Mouse (Mus musculus): ENCODE measurements around the gene Rab44. TPM values are rescaled to one million over a fixed set of nuclear protein-coding genes. Genes with fewer than 3 reads are reported as not detected.

Gene Rab44
- total RNA-seq, 2 experiments from 2014 or later = 0.31 to 0.34 TPM

DNA sequence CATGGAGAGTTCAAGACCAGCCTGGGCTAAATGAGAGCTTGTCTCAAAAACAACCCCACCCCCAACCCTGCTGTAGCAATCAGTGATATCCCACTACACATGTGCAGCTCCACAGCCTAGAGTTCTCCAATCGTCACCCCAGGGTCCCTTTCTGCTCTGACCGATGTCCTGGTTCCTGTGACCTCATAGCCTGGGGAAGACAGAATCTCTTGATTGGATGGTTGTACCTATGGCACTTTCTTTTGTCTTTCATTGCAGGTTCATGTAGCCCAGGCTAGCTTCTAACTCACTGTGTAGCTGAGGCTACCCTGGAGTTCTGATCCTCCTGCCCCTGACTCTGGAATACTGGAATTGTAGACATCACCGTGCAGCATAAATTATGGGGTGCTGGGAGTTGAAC, 12.6 kb downstream of the Rab44 start:
- no peak for DNase-seq (ENCODE audit: low spot score)

DNA sequence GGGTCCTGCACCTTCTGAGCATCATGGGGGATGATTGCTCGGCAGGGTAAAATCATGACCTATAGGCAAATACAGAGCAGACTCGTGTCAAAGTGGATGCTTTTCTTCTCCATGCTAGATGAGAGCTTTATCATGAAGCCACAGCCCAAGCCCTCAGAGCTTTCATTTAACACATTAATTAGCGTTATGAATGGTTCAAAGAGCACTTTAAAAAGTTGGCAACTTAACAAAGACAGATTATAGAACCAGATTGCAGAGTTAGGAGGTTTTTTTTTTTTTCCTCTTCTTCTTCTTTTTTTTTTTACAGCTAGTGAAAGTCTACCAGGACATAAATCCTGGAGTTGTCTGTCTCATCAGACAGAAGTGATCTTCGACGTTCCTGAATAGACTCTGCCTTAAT, 15.4 kb downstream of the Rab44 start:
- no peak for DNase-seq (ENCODE audit: low spot score)

DNA sequence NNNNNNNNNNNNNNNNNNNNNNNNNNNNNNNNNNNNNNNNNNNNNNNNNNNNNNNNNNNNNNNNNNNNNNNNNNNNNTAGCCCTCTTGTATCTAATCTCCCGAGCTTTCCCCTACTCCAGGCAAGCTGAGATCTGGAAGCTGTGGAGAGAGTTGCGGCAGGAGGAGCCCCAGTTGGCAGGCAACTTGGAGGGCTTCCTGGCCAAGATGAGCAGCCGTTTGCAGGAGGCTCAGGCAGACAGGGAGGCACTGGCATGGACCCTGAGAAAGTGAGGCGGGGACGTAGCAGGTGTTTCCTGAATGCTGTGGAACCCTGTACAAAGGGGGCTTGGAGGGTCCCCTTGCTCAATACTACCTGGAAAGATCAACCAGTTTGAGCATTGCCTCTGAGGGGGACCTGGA, 21.1 kb downstream of the Rab44 start:
- DNase-seq (ENCODE audit: low spot score) = no peak

DNA sequence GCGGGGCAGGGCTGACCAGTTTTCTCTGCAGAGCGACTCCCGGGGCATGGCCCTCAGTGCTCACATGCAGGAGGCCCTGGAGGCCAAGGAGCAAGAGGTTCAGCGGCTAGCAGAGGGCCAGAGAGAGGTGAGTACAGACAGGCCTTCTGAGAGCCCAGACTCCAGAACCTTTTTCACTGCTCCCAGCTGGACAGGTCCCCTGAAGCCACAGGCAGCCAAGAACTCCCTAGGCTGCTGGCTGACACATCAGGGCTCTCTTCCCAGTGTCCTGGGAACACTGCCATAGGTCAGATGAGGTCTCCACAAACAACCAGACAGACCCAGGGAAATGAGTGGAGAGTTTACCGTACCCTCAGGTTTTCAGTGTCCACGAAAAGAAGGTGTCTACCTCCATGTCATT, 22.3 kb downstream of the Rab44 start:
- DNase-seq (ENCODE audit: low spot score) = peak; percentile 94

DNA sequence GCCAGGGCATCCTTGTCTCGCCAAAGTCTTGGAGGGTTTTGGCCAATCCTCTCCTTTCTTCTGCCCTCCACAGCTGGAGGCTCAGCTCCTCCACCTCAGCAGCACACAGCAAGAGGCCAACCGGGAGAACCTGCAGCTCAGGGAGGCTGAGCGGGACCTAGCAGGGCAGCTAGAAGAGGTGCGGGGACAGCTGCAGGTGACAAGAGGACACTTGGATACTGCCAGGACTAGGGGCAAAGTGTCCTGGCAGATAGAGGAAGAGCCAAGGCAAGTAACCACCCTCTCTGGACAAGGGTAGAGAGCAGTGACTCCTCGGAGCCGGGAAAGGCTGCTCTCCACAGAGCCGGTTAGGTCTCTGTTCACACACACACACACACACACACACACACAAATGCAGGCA, 24.0 kb downstream of the Rab44 start:
- DNase-seq (ENCODE audit: low spot score) = no peak

DNA sequence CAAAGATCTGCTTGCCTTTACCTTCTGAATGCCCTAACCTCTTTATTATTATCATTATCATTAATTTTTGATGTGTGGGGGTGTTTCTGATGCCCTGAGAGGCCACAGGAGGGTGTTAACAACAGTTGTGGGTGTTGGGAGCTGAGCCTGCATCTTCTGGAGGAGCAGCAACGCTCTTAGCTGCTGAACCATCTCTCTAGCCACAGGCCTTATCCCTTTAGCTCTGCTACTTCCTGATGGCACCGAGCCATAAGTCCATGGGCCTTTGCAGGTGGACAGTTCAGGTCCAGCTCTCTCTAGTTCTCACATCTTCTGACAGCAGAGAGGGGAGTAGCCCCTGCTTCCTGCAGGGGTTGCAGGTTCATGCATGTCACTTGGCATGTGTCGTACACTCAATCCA, 27.6 kb downstream of the Rab44 start:
- no peak for DNase-seq (ENCODE audit: low spot score)

DNA sequence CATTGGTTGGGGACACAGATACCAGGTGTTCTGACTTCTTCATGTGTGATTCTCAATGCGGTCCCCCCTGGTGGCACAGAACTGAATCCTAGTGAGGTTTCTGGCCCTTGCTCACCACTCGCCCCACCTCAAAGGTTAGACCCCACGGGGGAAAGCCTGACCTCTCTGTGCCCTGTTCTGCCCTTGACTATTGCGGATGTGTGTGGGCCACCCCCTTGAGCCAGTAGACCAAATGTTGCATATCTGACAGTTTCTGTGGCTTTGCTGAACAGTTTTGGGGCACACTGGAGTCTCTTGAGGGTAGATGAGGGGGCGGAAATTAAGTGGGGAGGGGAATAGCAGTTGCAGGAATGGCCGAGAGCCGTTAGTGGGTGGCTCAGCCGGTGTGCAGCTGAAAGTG, 29.3 kb downstream of the Rab44 start:
- DNase-seq (ENCODE audit: low spot score) = no peak

DNA sequence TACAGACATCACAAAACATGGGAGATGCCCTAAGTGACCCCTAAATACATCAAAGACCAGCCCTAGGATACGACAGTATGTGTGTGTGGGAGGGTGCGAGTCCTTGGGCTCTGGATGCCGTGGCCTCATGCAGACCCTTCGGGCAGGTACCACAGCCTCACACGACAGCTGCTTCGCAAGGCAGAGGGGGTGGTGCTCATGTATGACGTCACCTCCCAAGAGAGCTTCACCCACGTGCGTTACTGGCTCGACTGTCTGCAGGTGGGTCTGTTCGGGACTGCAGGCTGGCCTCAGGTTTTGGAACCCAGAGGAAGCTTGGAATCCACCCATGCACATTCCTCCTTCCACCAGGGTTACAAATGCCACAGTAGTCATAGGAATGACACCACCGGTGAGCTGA, 31.2 kb downstream of the Rab44 start:
- no peak for DNase-seq (ENCODE audit: low spot score)

DNA sequence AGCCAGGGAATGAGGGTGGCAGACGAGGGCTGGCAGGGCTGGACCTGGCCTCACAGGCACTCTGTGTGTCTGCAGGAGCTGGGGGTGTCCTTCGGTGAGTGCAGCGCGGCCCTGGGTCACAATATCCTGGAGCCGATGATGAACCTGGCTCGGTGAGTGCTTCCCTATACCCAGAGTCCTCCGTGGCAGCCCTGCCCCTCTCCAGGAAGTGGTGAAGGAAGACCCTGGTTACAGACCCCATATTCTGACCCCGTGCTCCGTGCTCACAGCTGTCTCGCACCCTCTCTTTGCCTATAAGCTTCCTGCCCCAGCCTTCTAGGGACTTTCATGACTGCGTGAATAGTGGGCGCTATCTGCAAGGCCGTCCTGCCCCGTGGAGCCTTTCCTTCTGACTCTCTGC, 33.3 kb downstream of the Rab44 start:
- no peak for DNase-seq (ENCODE audit: low spot score)

DNA sequence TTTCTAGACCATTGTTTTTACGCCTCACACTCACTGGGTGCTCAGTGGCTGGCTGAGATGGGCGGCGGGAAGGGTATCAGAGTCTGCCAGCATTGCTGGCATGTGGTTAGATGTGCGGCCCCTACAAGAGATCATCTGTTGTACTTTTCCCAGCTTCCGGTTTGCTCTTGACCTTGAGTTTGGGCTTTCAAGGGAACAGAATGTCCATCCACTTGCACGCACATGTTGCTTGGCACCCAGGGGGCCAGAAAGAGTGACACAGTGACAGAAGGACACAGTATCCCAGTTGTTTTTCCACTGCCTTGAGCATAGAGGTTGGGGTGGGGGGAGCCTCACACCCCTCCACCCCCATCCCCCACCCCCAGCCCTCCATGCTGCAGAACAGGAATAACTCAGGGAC, 33.8 kb downstream of the Rab44 start:
- no peak for DNase-seq (ENCODE audit: low spot score)

DNA sequence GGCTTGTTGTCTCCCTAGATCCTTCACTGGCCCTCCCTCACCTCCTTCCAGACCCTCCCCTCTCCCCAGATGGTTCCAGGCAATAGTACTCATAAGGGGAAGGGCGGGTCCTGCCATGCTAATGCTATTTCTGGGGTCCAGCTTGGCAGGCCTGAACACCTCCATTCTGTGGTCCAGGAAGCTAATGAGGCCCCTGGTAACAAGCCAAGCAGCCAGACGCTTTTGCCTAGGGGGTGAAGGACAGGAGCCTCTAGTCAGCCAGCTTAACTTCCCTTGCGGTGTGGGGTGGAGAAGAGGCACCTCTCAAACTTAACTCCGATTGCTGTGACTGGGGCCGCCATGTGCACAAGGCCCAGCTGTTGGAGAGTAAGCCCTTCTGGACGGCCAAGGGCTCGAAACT, 35.8 kb downstream of the Rab44 start:
- no peak for DNase-seq (ENCODE audit: low spot score)

DNA sequence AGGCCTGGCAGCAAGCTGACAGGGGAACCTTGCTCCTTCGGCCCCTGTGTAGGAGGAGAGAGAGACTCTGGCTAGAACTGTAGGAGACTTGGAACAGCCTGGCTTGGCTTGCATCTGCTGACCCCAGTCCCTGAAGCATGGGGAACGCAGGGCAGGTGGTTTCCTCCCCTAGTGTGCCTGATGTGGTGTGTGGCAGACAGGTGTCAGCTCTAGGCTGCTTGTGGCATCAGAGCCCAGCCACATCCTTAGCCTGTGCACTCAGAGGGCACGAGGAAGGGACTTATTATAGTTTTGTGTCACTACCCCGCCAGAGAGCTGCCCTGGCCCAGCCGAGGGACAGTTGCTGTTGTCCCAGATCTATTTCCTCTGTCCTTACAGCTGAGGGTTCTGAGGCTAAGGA, 38.6 kb downstream of the Rab44 start:
- no peak for DNase-seq (ENCODE audit: low spot score)

DNA sequence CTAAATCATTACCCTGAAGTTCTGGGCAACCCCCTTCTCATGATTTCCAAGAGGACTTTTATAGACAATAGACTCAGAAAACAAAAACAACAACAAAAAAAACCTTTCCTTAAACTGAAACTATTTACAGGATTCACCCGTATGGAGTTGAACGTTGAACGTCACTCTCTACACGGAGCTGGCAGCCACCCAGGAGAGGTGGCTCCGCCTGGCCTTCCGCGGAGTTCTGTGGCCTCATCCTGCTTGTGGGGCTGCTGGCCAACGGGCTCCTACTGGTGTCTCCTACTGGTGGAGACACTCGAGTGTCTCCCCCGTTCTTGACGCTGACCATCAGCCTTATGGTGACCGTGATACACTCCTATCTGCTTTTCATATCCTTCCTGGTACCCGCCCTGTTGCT, 40.3 kb downstream of the Rab44 start:
- DNase-seq (ENCODE audit: low spot score) = no peak

DNA sequence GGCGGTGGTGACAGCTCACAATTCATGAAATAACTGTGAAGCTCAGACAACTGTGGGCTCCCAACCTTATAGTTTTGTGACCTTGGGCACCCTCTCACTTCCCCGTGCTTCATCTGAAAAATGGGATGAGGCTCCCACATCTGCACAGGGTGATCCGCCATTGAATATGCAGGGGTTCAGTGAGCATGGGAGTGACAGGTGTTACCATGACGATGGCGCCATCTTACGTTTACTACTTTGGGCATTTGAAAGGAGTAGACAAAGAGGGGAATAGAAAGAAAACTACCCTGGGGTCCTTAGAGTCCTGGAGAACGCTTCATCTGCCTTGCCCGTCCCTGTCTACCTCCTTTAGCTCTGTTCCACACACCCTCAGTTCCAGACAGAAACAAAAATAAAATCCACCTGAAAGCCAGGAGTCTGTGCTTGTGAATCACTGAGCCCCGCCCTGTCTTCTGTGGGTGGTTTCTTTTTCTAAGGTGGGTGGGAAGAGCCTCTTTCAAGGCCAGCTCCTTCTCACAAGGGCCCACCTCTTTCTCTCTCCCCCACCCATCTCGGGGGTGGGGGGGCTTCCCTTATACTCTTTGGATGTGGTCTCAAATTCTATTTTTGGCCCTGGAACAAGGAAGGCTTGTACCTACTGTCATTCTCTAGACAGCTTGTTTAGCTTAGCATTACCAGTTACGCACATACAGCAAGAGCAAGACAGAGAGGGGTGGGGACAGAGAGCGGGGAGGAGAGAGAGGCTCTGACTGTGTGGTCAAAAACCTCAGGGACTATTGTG, 41.6 kb downstream of the Rab44 start:
- no peak for DNase-seq (ENCODE audit: low spot score)

DNA sequence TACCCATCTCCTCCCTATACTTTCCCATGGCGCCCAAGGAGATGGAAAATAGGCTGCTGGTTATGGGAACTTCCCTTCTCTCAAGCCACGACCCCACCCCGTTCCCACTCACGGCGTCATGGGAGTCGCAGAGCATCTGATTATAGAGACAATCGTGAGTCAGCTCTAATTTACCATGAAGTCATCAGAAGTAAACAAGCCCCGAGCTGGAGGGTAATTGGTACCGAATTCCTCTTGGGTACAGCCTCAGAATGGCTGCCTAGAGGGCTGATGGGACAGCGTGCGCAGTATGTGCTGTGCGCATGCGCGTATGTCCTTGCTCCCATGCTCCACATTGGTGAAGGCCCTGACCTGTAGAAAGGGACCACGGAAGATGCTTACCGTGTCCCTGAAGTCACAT, 42.5 kb downstream of the Rab44 start:
- DNase-seq (ENCODE audit: low spot score) = no peak

DNA sequence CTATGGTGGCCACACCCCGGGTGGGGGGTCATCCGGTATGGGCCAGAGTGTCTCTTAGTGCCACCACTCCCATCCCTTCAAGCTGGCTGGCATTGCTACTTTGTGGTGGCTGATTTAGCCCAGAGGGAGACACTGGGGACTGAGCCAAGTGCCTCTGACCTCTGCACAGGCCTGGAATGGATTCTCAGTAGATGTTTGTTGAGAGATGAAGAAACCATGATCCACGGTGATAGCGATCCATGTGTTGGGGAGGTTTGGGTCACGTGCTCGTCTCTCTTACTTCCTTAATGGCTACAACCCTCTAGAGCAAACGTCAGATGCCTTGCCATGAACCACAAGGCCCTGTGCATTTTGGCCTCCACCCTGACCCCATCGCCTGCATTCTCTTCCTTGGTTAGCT, 42.9 kb downstream of the Rab44 start:
- DNase-seq (ENCODE audit: low spot score) = no peak

DNA sequence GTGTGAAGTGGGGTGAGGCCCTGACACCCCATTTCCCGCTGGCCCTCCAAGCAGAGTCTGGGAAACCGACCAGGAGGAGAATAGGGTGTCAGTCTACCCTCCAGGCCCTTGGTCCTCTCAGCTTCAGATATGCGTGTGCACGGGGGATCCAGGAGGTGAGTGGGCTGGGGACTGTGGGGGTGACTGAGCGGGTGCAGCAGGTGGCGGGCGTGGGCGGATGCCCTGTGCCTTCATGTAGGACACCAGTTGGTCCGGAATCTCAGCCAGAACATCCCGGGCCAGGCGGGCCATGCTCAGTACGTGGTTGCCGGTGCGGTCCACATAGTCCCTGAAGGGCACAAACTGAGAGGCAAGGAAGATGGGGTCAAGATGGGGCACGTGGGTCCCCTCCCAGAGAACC, 45.0 kb downstream of the Rab44 start:
- no peak for DNase-seq (ENCODE audit: low spot score)

DNA sequence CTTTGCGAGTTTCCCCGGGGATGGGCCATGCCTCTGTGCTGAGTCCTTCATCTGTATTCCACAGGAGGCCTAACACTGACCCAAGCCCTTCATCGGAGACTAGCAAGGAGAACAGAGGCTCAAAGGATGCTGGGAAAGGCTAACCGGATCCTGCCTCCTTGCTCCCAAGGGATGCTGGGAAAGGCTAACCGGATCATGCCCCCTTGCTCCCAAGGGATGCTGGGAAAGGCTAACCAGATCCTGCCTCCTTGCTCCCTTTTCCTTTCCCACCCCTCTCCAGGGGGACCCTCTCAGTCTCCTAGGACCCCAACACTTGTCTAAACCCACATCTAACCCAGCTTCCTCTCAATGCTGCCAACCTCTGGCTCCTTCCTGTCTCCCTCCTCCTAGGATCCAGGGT, 45.4 kb downstream of the Rab44 start:
- DNase-seq (ENCODE audit: low spot score) = no peak

DNA sequence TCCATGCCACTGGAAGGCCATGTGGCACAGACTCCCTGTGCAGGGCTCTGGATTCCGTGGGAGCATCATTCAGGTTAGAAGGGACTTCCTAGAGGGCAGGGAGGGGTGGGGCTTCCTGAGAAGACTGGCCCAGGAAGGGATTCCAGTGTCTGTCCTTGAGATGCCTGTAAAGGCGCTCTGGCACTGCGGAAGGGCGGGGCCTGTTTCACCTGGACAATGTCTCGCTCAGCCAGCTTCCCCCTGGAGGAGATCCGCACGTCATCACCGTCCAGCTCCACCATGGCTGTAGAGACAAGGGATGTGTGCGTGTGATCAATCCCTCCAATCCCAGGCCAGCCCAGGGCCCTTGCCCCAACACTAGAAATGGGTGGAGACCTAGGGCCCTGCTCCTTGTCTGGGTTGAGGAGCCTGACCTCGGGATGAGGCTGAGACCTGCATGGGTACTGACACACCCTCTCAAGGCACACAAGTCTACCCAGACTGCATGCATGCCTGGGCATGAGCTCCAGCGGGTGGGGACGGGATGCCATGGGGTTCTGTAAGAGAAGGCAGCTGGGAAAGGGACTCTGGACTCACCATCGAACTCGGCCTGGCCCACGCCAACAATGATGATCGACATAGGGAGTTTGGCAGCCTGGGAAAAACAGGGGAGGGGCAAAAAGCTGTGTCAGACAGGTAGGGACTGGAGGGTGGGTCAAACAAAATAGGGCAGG, 46.0 kb downstream of the Rab44 start:
- DNase-seq (ENCODE audit: low spot score) = no peak

DNA sequence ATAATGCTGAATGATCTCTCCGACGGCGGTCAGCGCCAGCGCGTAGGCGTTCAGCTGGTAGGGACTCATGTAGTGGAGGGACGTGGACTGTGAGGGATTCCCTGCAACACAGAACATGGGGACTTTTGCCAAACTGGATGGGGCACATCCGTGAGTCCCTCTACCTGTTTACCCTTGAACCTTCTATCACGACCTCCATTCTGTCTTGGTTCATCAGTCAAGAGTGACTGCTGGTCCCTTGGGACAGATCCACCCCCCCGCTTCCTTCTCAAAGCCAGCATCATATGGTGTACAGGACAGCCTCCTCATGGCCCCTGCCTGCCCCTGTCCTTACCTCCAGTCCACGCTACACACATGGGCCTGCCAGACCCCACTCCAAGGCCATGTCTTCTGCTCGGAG, 48.4 kb downstream of the Rab44 start:
- no peak for DNase-seq (ENCODE audit: low spot score)

DNA sequence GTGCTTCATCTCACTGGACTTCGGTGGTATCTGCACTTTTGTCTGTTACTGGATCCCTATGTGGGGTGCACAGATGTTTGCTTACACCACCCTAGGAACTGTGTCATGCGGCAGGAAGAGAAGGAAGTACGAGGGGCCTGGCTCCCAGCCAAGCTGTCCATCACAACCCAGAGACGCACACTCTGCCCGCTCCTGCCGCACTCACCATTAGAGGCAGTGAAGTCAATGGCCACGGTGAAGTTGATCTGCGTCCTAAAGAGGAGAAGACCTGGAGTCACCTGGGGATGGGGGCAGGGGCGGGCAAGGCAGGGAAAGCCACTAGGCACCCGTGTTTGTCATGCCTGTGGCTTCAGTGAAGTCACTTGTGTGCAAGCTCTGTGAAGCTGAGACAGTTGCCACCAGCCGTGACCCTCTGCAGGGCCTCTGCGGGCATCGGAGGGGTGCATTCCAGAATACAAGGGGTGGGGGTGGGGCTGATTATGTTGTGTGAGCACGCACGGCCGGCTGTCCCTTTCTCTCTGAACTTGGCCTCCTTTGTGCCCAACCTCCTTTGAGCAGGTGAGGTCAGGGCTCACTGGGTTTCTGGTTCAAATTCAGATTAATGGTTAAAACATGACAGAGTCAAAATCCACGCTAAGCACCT, 50.6 kb downstream of the Rab44 start:
- DNase-seq (ENCODE audit: low spot score) = no peak

DNA sequence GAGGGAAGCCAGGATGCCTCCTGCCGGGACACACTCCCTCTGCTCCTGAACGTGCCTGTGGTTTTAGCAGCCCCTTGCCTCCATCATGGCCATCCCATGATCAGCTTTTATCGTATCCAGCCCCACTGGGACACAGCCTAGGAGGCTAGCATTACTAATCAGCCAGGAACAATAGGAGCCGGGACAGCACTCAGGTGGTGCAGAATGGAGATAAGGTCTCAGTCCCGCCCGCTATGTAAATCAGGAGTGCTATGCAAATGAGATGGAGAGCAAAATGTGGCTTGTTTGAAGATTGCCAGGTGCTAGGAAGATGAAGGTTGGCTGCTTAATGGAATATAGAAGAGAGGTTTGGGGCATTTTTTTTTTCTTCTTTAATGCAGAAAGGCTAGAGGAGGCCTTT, 51.5 kb downstream of the Rab44 start:
- no peak for DNase-seq (ENCODE audit: low spot score)
